Mouse (Mus musculus) midbrain, embryonic 11.5 days (tissue): ENCODE data around the gene Xkrx. TPM values are rescaled to one million over a fixed set of nuclear protein-coding genes. Genes with fewer than 3 reads are reported as not detected.

Experiments used
- polyA plus RNA-seq: library from polyadenylated mRNA; unstranded; fragments of >200 nt; fragmentation: Nextera tagmentation; extraction: Ambion mirVana; gene quantifications from 2 replicates; pipeline ENCODE4 v1.2.1, GENCODE M21; 2014

The Xkrx gene
- polyA plus RNA-seq, 1 experiment from 2014 or later, result 0.04 TPM

Other genes starting within 250 kb of the Xkrx start
- gene Sytl4, start 180.3 kb downstream of the Xkrx start, polyA plus RNA-seq, result 1.5 and 1.8 TPM in 2 replicates
- 66.9 and 74.0 TPM in 2 replicates for gene Cstf2, start 102.9 kb downstream of the Xkrx start, polyA plus RNA-seq
- not detected in 2 replicates for gene Arl13a, start 25.4 kb upstream of the Xkrx start, polyA plus RNA-seq
- 0.12 TPM in 1 of 2 replicates, not detected in the other for gene Nox1, start 59.9 kb upstream of the Xkrx start, polyA plus RNA-seq
- gene Trmt2b, start 114.9 kb upstream of the Xkrx start, polyA plus RNA-seq, result 7.8 and 9.4 TPM in 2 replicates
- 27.7 and 31.2 TPM in 2 replicates for gene Tmem35a, start 133.1 kb upstream of the Xkrx start, polyA plus RNA-seq
- gene Cenpi, start 146.0 kb upstream of the Xkrx start, polyA plus RNA-seq, result 27.7 and 31.9 TPM in 2 replicates
- gene Drp2, start 242.5 kb upstream of the Xkrx start, polyA plus RNA-seq, result 8.8 and 9.3 TPM in 2 replicates